Mouse (Mus musculus) thymus, adult 2 months (tissue): ENCODE measurements around the gene Slc35b2.

Experiments used
- CTCF ChIP-seq: fragments of 200-500 bp; IDR thresholded peaks from 2 replicates; pipeline ENCODE4 v1.5.1; 2012; ENCODE audit warnings: mild to moderate bottlenecking, control low read depth, low read length, moderate library complexity, borderline replicate concordance; ENCODE audit not compliant: control insufficient read depth, poor library complexity, insufficient read depth; ENCODE audit errors: extremely low read depth
- POLR2A ChIP-seq: fragments of 200-500 bp; IDR thresholded peaks from 2 replicates; pipeline ENCODE4 v1.6.1; 2012; ENCODE audit warnings: mild to moderate bottlenecking, low read length, control low read depth, moderate library complexity; ENCODE audit not compliant: control insufficient read depth, poor library complexity, insufficient read depth; ENCODE audit errors: extremely low read depth

DNA sequence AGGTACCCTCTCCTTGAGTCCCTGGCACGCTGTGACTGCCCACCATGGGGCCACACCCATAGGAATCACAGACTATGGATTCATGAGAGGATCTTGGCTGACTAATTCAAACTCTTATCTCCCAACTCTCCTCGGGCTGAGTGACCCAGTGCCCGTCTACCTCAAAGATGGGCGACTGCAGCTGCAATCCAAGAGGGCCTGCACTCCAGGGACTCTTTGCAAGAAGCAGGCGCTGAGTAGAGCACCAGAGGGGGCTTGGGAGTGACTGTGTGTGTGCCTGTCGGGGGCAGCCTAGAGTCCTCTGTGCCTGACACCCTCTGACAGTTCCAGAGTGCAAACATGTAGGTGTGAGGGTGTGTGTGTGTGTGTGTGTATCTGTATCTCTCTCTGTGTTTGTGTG lies 21.5 kb upstream of the Slc35b2 start:
- TF ChIP-seq POLR2A (no peak), CTCF (no peak)
